Mouse (Mus musculus) lung, postnatal 0 days (tissue): ENCODE results near the gene 2010109A12Rik.

ENCODE experiments used
- CTCF ChIP-seq: IDR thresholded peaks from 2 replicates; pipeline ENCODE4 v1.5.1; 2016; ENCODE audit warnings: antibody characterized with exemption, mild to moderate bottlenecking
- EP300 ChIP-seq: IDR thresholded peaks from 2 replicates; pipeline ENCODE4 v1.6.1; 2016; ENCODE audit warnings: antibody characterized with exemption, mild to moderate bottlenecking, control low read depth

- TF ChIP-seq EP300 (no peak), CTCF (no peak)
Measured at GRCm38 (mm10) chr5:93256820-93257405, 50.6 kb downstream of the 2010109A12Rik start.
